ENCODE assay signal across 8 mouse cellular contexts in genomic region chr10:89874036-89874435, GRCm38 (mm10). TPM values are rescaled to one million over a fixed set of nuclear protein-coding genes. Genes with fewer than 3 reads are reported as not detected.
DNase-seq lines count a peak whose midpoint lies in the region; ATAC-seq and TF ChIP-seq lines count a peak whose summit lies in the region.

No protein-coding gene starts in this region.

- no peaks in the 10 kb centered on the region for H3K9me3 ChIP-seq in hindbrain, embryonic 12.5 days (replicated peaks)
- H3K9me3 ChIP-seq in midbrain, embryonic 13.5 days, result no peaks in the 10 kb centered on the region

- no peak for DNase-seq in kidney, adult 2 months
- no peak for DNase-seq in kidney, postnatal 25 days
- DNase-seq in embryo, embryonic 11 days, result peak; percentile 13
- no peak for DNase-seq in thymus, postnatal 0 days (ENCODE audit: low spot score)
- no peak for DNase-seq in spleen, postnatal 4 days (ENCODE audit: low spot score in 2 of 2)
- no peak for DNase-seq in kidney, postnatal 36 days

- TF ChIP-seq CTCF in kidney, adult 2 months (conservative IDR thresholded peaks at IDR 0.05; ENCODE audit: insufficient read depth, insufficient read length, low read depth, low read length), result no peak

- no peak for TF ChIP-seq POLR2A in kidney, adult 2 months (IDR thresholded peaks at IDR 0.05; ENCODE audit: low read depth, low read length)

- H3K4me1 ChIP-seq in kidney, adult 2 months (ENCODE audit: control insufficient read depth, insufficient read depth, low read length), result no peaks in the 10 kb centered on the region
- H3K4me1 ChIP-seq in hindbrain, embryonic 12.5 days, result 0 out of 2 replicates have a peak, but pooled peaks cover 2% of the 10 kb centered on the region
- H3K4me1 ChIP-seq in midbrain, embryonic 13.5 days (replicated peaks), result peaks cover 23% of the 10 kb centered on the region

- peak overlapping the region; percentile 81 for H3K9ac ChIP-seq in hindbrain, embryonic 12.5 days
- H3K9ac ChIP-seq in midbrain, embryonic 13.5 days (replicated peaks), result peak overlapping the region; percentile 89

- H3K27me3 ChIP-seq in kidney, adult 2 months (replicated peaks; ENCODE audit: control insufficient read depth, insufficient read depth, low read length), result no peaks in the 10 kb centered on the region; the same call in 1 of the 2 replicates
- H3K27me3 ChIP-seq in hindbrain, embryonic 12.5 days, result no peaks in the 10 kb centered on the region
- H3K27me3 ChIP-seq in midbrain, embryonic 13.5 days, result no peaks in the 10 kb centered on the region; the same call in 1 of the 2 replicates

- no peak for ATAC-seq in hindbrain, embryonic 12.5 days (ENCODE audit: low FRiP score)
- ATAC-seq in midbrain, embryonic 13.5 days, result no peak

- H3K4me2 ChIP-seq in hindbrain, embryonic 12.5 days (replicated peaks), result peak overlapping the region; percentile 81
- peak overlapping the region; percentile 79 for H3K4me2 ChIP-seq in midbrain, embryonic 13.5 days (replicated peaks)

- WGBS in kidney, adult 2 months, result 16% methylated on average over 8 of the region's 8 CpGs
- WGBS in hindbrain, embryonic 12.5 days, result 7% methylated on average over 8 of the region's 8 CpGs
- WGBS in midbrain, embryonic 13.5 days, result 6% methylated on average over 8 of the region's 8 CpGs

- H3K27ac ChIP-seq in kidney, adult 2 months (ENCODE audit: insufficient read depth, low read depth, low read length), result no peak overlapping the region
- no peak overlapping the region for H3K27ac ChIP-seq in hindbrain, embryonic 12.5 days
- H3K27ac ChIP-seq in midbrain, embryonic 13.5 days, result peak overlapping the region; percentile 97

- peak overlapping the region; percentile 49 for H3K4me3 ChIP-seq in kidney, adult 2 months (ENCODE audit: insufficient read depth, low read depth, low read length)
- peak overlapping the region; percentile 77 for H3K4me3 ChIP-seq in hindbrain, embryonic 12.5 days
- peak overlapping the region; percentile 72 for H3K4me3 ChIP-seq in midbrain, embryonic 13.5 days (replicated peaks)

- no peaks in the 10 kb centered on the region for H3K36me3 ChIP-seq in kidney, adult 2 months (ENCODE audit: control insufficient read depth, insufficient read depth, low read length)
- no peaks in the 10 kb centered on the region for H3K36me3 ChIP-seq in hindbrain, embryonic 12.5 days
- H3K36me3 ChIP-seq in midbrain, embryonic 13.5 days, result no peaks in the 10 kb centered on the region

RNA-seq across cellular contexts. Expression of gene Anks1b, which starts 0.7 kb away (rescaled TPM):
- 0.69 and 1.3 TPM in 2 replicates for polyA plus RNA-seq in kidney, adult 2 months (2012; rRNA removed)
- polyA plus RNA-seq in hindbrain, embryonic 12.5 days (2016; fragmentation: Nextera tagmentation; extraction: Ambion mirVana), result 26.1 and 26.2 TPM in 2 replicates
- 43.3 and 46.0 TPM in 2 replicates for polyA plus RNA-seq in midbrain, embryonic 13.5 days (2015; fragmentation: Nextera tagmentation; extraction: Ambion mirVana)
- polyA plus RNA-seq in thymus, postnatal 0 days (2015; fragmentation: Nextera tagmentation; extraction: Ambion mirVana), result 0.09 and 0.18 TPM in 2 replicates

Comparison
In these comparisons a context has a peak if more than half of its experiments do, and no peak if none do; other contexts are left out.
1. RNA of gene Anks1b, which starts 0.7 kb away (polyA plus RNA-seq): 43.3 to 46.0 TPM in midbrain, embryonic 13.5 days and 26.1 to 26.2 TPM in hindbrain, embryonic 12.5 days; 0.69 to 1.3 TPM in kidney, adult 2 months and 0.09 to 0.18 TPM in thymus, postnatal 0 days; every median in the first group is over 10 times any median in the second.
2. Peak in every context shown above with its lines, with median percentiles within 50 percentile points of each other: H3K4me3 ChIP-seq.